Mouse (Mus musculus): ENCODE measurements around the gene AC109138.7. TPM values are rescaled to one million over a fixed set of nuclear protein-coding genes. Genes with fewer than 3 reads are reported as not detected.

The AC109138.7 gene
- polyA plus RNA-seq, 1 experiment from 2014 or later = not detected

GRCm38 (mm10) chr19:4213524-4213974 lies 608 bp upstream of the AC109138.7 start:
- H3K4me2 ChIP-seq (ENCODE audit: low read length) = peak overlapping the region; percentile 95
- DNase-seq (no peak), ATAC-seq (ENCODE audit: low FRiP score, low TSS enrichment) (no peak)
- H3K36me3 ChIP-seq (ENCODE audit: control insufficient read depth, insufficient read depth, low read length) = no peaks in the 10 kb centered on the region
- no peak overlapping the region for H3K27ac ChIP-seq (replicated peaks; ENCODE audit: low read depth, low read length)
- 4% methylated on average over 9 of the region's 9 CpGs for WGBS
- H3K4me3 ChIP-seq (replicated peaks; ENCODE audit: low read depth, low read length) = peak overlapping the region; percentile 47; the same call in 1 of the 2 replicates
- no peaks in the 10 kb centered on the region for H3K9me3 ChIP-seq (ENCODE audit: control insufficient read depth, low read length)
- H3K27me3 ChIP-seq (ENCODE audit: control insufficient read depth, insufficient read depth, low read length) = peaks cover 44% of the 10 kb centered on the region
- H3K4me1 ChIP-seq (ENCODE audit: control insufficient read depth, insufficient read depth, low read length) = 0 out of 2 replicates have a peak, but pooled peaks cover 15% of the 10 kb centered on the region
- no peak overlapping the region for H3K9ac ChIP-seq (replicated peaks; ENCODE audit: low read length)

GRCm38 (mm10) chr19:4214771-4215450 lies 754 bp downstream of the AC109138.7 start:
- Histone ChIP-seq H3K36me3 (ENCODE audit: control insufficient read depth, insufficient read depth, low read length) (no peaks in the 10 kb centered on the region), H3K4me2 (ENCODE audit: low read length) (peak overlapping the region; percentile 95), H3K27ac (replicated peaks; ENCODE audit: low read depth, low read length) (no peak overlapping the region), H3K9ac (replicated peaks; ENCODE audit: low read length) (peak overlapping the region; percentile 62), H3K9me3 (ENCODE audit: control insufficient read depth, low read length) (no peaks in the 10 kb centered on the region), H3K4me1 (ENCODE audit: control insufficient read depth, insufficient read depth, low read length) (0 out of 2 replicates have a peak, but pooled peaks cover 15% of the 10 kb centered on the region), H3K27me3 (ENCODE audit: control insufficient read depth, insufficient read depth, low read length) (peaks cover 44% of the 10 kb centered on the region), H3K4me3 (replicated peaks; ENCODE audit: low read depth, low read length) (peak overlapping the region; percentile 47)
- ATAC-seq (ENCODE audit: low FRiP score, low TSS enrichment) (no peak), DNase-seq (peak; percentile 46)
- WGBS = under 1% methylated on average over 72 of the region's 81 CpGs

GRCm38 (mm10) chr19:4215451-4215840 lies 1.3 kb downstream of the AC109138.7 start:
- H3K4me3 ChIP-seq (replicated peaks; ENCODE audit: low read depth, low read length) = peak overlapping the region; percentile 47
- H3K27ac ChIP-seq (replicated peaks; ENCODE audit: low read depth, low read length) = no peak overlapping the region
- peak overlapping the region; percentile 95 for H3K4me2 ChIP-seq (ENCODE audit: low read length)
- no peak for ATAC-seq (ENCODE audit: low FRiP score, low TSS enrichment)
- 0 out of 2 replicates have a peak, but pooled peaks cover 15% of the 10 kb centered on the region for H3K4me1 ChIP-seq (ENCODE audit: control insufficient read depth, insufficient read depth, low read length)
- 5% methylated on average over 19 of the region's 21 CpGs for WGBS
- peak overlapping the region; percentile 62 for H3K9ac ChIP-seq (replicated peaks; ENCODE audit: low read length)
- no peaks in the 10 kb centered on the region for H3K9me3 ChIP-seq (ENCODE audit: control insufficient read depth, low read length)
- H3K27me3 ChIP-seq (ENCODE audit: control insufficient read depth, insufficient read depth, low read length) = peaks cover 44% of the 10 kb centered on the region
- H3K36me3 ChIP-seq (ENCODE audit: control insufficient read depth, insufficient read depth, low read length) = no peaks in the 10 kb centered on the region
- DNase-seq = no peak

- Histone ChIP-seq H3K9me3 (ENCODE audit: control insufficient read depth, low read length) (no peaks in the 10 kb centered on the region), H3K4me3 (replicated peaks; ENCODE audit: low read depth, low read length) (no peak overlapping the region), H3K36me3 (ENCODE audit: control insufficient read depth, insufficient read depth, low read length) (no peaks in the 10 kb centered on the region), H3K4me1 (ENCODE audit: control insufficient read depth, insufficient read depth, low read length) (0 out of 2 replicates have a peak, but pooled peaks cover 15% of the 10 kb centered on the region), H3K27ac (replicated peaks; ENCODE audit: low read depth, low read length) (no peak overlapping the region), H3K27me3 (ENCODE audit: control insufficient read depth, insufficient read depth, low read length) (peaks cover 44% of the 10 kb centered on the region), H3K4me2 (ENCODE audit: low read length) (0 out of 2 replicates have a peak overlapping the region, but pooled peaks have one; percentile 3), H3K9ac (replicated peaks; ENCODE audit: low read length) (no peak overlapping the region)
- DNase-seq (peak; percentile 72), ATAC-seq (ENCODE audit: low FRiP score, low TSS enrichment) (no peak)
- WGBS = 22% methylated on average over 14 of the region's 14 CpGs
Measured at GRCm38 (mm10) chr19:4216041-4216685, 2.0 kb downstream of the AC109138.7 start.

- Histone ChIP-seq H3K4me2 (ENCODE audit: low read length) (no peak overlapping the region), H3K9ac (replicated peaks; ENCODE audit: low read length) (no peak overlapping the region), H3K4me1 (ENCODE audit: control insufficient read depth, insufficient read depth, low read length) (0 out of 2 replicates have a peak, but pooled peaks cover 15% of the 10 kb centered on the region), H3K27ac (replicated peaks; ENCODE audit: low read depth, low read length) (no peak overlapping the region), H3K9me3 (ENCODE audit: control insufficient read depth, low read length) (no peaks in the 10 kb centered on the region), H3K4me3 (replicated peaks; ENCODE audit: low read depth, low read length) (no peak overlapping the region), H3K36me3 (ENCODE audit: control insufficient read depth, insufficient read depth, low read length) (no peaks in the 10 kb centered on the region), H3K27me3 (ENCODE audit: control insufficient read depth, insufficient read depth, low read length) (peaks cover 40% of the 10 kb centered on the region)
- DNase-seq = no peak
- WGBS = 15% methylated on average over 5 of the region's 5 CpGs
- no peak for ATAC-seq (ENCODE audit: low FRiP score, low TSS enrichment)
Measured at GRCm38 (mm10) chr19:4217140-4217539, 3.0 kb downstream of the AC109138.7 start.

GRCm38 (mm10) chr19:4217855-4218254 lies 3.7 kb downstream of the AC109138.7 start:
- Histone ChIP-seq H3K9me3 (ENCODE audit: control insufficient read depth, low read length) (no peaks in the 10 kb centered on the region), H3K9ac (replicated peaks; ENCODE audit: low read length) (no peak overlapping the region), H3K27ac (replicated peaks; ENCODE audit: low read depth, low read length) (no peak overlapping the region), H3K4me1 (ENCODE audit: control insufficient read depth, insufficient read depth, low read length) (0 out of 2 replicates have a peak, but pooled peaks cover 15% of the 10 kb centered on the region), H3K27me3 (ENCODE audit: control insufficient read depth, insufficient read depth, low read length) (peaks cover 38% of the 10 kb centered on the region), H3K36me3 (ENCODE audit: control insufficient read depth, insufficient read depth, low read length) (no peaks in the 10 kb centered on the region), H3K4me2 (ENCODE audit: low read length) (no peak overlapping the region), H3K4me3 (replicated peaks; ENCODE audit: low read depth, low read length) (no peak overlapping the region)
- WGBS = 43% methylated on average over 3 of the region's 3 CpGs
- no peak for DNase-seq
- no peak for ATAC-seq (ENCODE audit: low FRiP score, low TSS enrichment)

- 0 out of 2 replicates have a peak, but pooled peaks cover 15% of the 10 kb centered on the region for H3K4me1 ChIP-seq (ENCODE audit: control insufficient read depth, insufficient read depth, low read length)
- WGBS = 89% methylated on average over 11 of the region's 11 CpGs
Measured at GRCm38 (mm10) chr19:4218293-4218692, 4.1 kb downstream of the AC109138.7 start.

GRCm38 (mm10) chr19:4218784-4219183 lies 4.6 kb downstream of the AC109138.7 start:
- Histone ChIP-seq H3K27me3 (ENCODE audit: control insufficient read depth, insufficient read depth, low read length) (peaks cover 29% of the 10 kb centered on the region), H3K36me3 (ENCODE audit: control insufficient read depth, insufficient read depth, low read length) (no peaks in the 10 kb centered on the region), H3K4me3 (replicated peaks; ENCODE audit: low read depth, low read length) (no peak overlapping the region), H3K9ac (replicated peaks; ENCODE audit: low read length) (no peak overlapping the region), H3K9me3 (ENCODE audit: control insufficient read depth, low read length) (no peaks in the 10 kb centered on the region), H3K4me2 (ENCODE audit: low read length) (no peak overlapping the region), H3K27ac (replicated peaks; ENCODE audit: low read depth, low read length) (no peak overlapping the region), H3K4me1 (ENCODE audit: control insufficient read depth, insufficient read depth, low read length) (0 out of 2 replicates have a peak, but pooled peaks cover 12% of the 10 kb centered on the region)
- no peak for ATAC-seq (ENCODE audit: low FRiP score, low TSS enrichment)
- no peak for DNase-seq
- WGBS = 69% methylated on average over 1 of the region's 1 CpGs

More at GRCm38 (mm10) chr19:4218293-4218692, 4.1 kb downstream of the AC109138.7 start:
- Histone ChIP-seq H3K4me3 (replicated peaks; ENCODE audit: low read depth, low read length) (no peak overlapping the region), H3K9ac (replicated peaks; ENCODE audit: low read length) (no peak overlapping the region), H3K4me2 (ENCODE audit: low read length) (no peak overlapping the region), H3K27me3 (ENCODE audit: control insufficient read depth, insufficient read depth, low read length) (peaks cover 34% of the 10 kb centered on the region), H3K36me3 (ENCODE audit: control insufficient read depth, insufficient read depth, low read length) (no peaks in the 10 kb centered on the region), H3K9me3 (ENCODE audit: control insufficient read depth, low read length) (no peaks in the 10 kb centered on the region), H3K27ac (replicated peaks; ENCODE audit: low read depth, low read length) (no peak overlapping the region)
- no peak for DNase-seq
- no peak for ATAC-seq (ENCODE audit: low FRiP score, low TSS enrichment)

All from midbrain, embryonic 14.5 days (tissue).